ENCODE assay signal across 19 mouse cellular contexts in the genomic region with DNA sequence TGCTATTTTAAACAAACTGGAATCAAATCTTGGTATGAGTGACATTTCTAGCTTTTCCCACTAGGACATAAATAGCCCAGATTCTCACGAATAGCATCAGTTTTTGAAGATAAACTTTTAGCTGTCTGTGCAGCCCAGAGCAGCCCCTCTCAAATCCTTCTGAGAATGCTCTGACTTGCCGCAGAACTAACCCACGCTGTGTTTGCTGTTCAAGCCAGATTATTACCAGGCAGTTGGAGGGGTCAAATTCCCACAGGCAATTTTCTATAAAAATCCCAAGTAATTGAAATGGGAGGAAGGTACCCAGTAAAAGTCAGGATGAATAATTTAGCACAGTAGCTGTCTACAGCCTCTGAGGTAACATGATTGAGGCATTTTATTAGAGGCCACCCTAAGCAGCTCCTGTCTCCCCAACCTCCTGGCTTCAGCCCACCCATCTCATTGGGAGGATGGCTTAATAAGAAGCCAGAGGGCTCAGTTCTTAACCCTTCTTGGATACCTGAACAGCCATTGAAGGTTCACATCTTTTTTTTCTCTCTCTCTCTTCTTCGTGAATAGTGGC.
DNase-seq lines count a peak whose midpoint lies in the region; ATAC-seq lines count a peak whose summit lies in the region.
"Had no signal": no experiment of that assay in that cellular context is flagged by ENCODE, and none has a peak within 500 bp of the region (broad histone marks: within the 10 kb centered on the region; RNA-seq: fewer than 3 reads in every experiment).

No protein-coding gene starts in this region.

- DNase-seq in frontal cortex, postnatal 10 days (ENCODE audit: low spot score in 2 of 2): no peak
- DNase-seq in limb, embryonic 10.5 days (ENCODE audit: low spot score): no peak
- peak; percentile 33 for DNase-seq in embryonic facial prominence, embryonic 14.5 days (ENCODE audit: low spot score)
- no peak for DNase-seq in layer of hippocampus, adult 8-10 months (ENCODE audit: low spot score in 2 of 2)
- no peak for DNase-seq in embryo, embryonic 11 days
- DNase-seq: cerebellum, adult 11-12 months; cerebellum, postnatal 36 days; gastrocnemius, postnatal 25 days; kidney, adult 11 months; kidney, postnatal 25 days; layer of hippocampus, adult 9-11 months; liver; liver, postnatal 0 days; lung, postnatal 36 days had no signal

- H3K4me3 ChIP-seq in limb, embryonic 12.5 days (replicated peaks): no peak overlapping the region
- no peak overlapping the region for H3K4me3 ChIP-seq in limb, embryonic 10.5 days
- no peak overlapping the region for H3K4me3 ChIP-seq in embryonic facial prominence, embryonic 14.5 days (ENCODE audit: low read depth, low read length)
- no peak overlapping the region for H3K4me3 ChIP-seq in midbrain, embryonic 15.5 days
- H3K4me3 ChIP-seq: embryonic facial prominence, embryonic 12.5 days had no signal

- H3K9me3 ChIP-seq in limb, embryonic 12.5 days: no peaks in the 10 kb centered on the region
- H3K9me3 ChIP-seq in limb, embryonic 10.5 days (replicated peaks): no peaks in the 10 kb centered on the region
- no peaks in the 10 kb centered on the region for H3K9me3 ChIP-seq in embryonic facial prominence, embryonic 14.5 days (ENCODE audit: control insufficient read depth, low read length)
- H3K9me3 ChIP-seq in midbrain, embryonic 15.5 days: no peaks in the 10 kb centered on the region
- H3K9me3 ChIP-seq: embryonic facial prominence, embryonic 12.5 days had no signal

- no peaks in the 10 kb centered on the region for H3K36me3 ChIP-seq in limb, embryonic 12.5 days
- H3K36me3 ChIP-seq in limb, embryonic 10.5 days: no peaks in the 10 kb centered on the region
- H3K36me3 ChIP-seq in embryonic facial prominence, embryonic 14.5 days (ENCODE audit: control insufficient read depth, insufficient read depth, low read length): no peaks in the 10 kb centered on the region
- no peaks in the 10 kb centered on the region for H3K36me3 ChIP-seq in midbrain, embryonic 15.5 days (replicated peaks)
- H3K36me3 ChIP-seq: embryonic facial prominence, embryonic 12.5 days had no signal

- H3K27ac ChIP-seq in limb, embryonic 12.5 days: peak overlapping the region; percentile 72; the same call in 1 of the 2 replicates
- H3K27ac ChIP-seq in limb, embryonic 10.5 days: no peak overlapping the region
- no peak overlapping the region; the same call in 1 of the 2 replicates for H3K27ac ChIP-seq in embryonic facial prominence, embryonic 14.5 days (replicated peaks; ENCODE audit: low read depth, low read length)
- 0 out of 2 replicates have a peak overlapping the region, but pooled peaks have one; percentile 28 for H3K27ac ChIP-seq in midbrain, embryonic 15.5 days
- H3K27ac ChIP-seq: embryonic facial prominence, embryonic 12.5 days; stomach, postnatal 0 days had no signal

- peaks cover 21% of the 10 kb centered on the region for H3K4me1 ChIP-seq in limb, embryonic 12.5 days (replicated peaks)
- peaks cover 25% of the 10 kb centered on the region for H3K4me1 ChIP-seq in limb, embryonic 10.5 days
- H3K4me1 ChIP-seq in embryonic facial prominence, embryonic 14.5 days (ENCODE audit: control insufficient read depth, insufficient read depth, low read length): no peaks in the 10 kb centered on the region
- peaks cover 6% of the 10 kb centered on the region; the same call in 1 of the 2 replicates for H3K4me1 ChIP-seq in midbrain, embryonic 15.5 days
- H3K4me1 ChIP-seq: embryonic facial prominence, embryonic 12.5 days had no signal

- H3K4me2 ChIP-seq in limb, embryonic 12.5 days: no peak overlapping the region
- H3K4me2 ChIP-seq in embryonic facial prominence, embryonic 14.5 days (ENCODE audit: low read depth, low read length): no peak overlapping the region
- H3K4me2 ChIP-seq in midbrain, embryonic 15.5 days: no peak overlapping the region
- H3K4me2 ChIP-seq: embryonic facial prominence, embryonic 12.5 days had no signal

- ATAC-seq in frontal cortex, adult (ENCODE audit: low TSS enrichment): 0 out of 2 replicates have a peak, but pooled peaks have one; percentile 20
- ATAC-seq in limb, embryonic 12.5 days (ENCODE audit: insufficient number of reproducible peaks, insufficient read depth, low FRiP score, low TSS enrichment, low read depth): no peak
- ATAC-seq in embryonic facial prominence, embryonic 14.5 days (ENCODE audit: low read depth): no peak
- peak; percentile 86 for ATAC-seq in midbrain, embryonic 15.5 days (replicated peaks)
- ATAC-seq: liver, postnatal 0 days had no signal

- H3K9ac ChIP-seq in limb, embryonic 12.5 days (replicated peaks): no peak overlapping the region
- no peak overlapping the region for H3K9ac ChIP-seq in embryonic facial prominence, embryonic 14.5 days (ENCODE audit: low read depth, low read length)
- no peak overlapping the region for H3K9ac ChIP-seq in midbrain, embryonic 15.5 days
- H3K9ac ChIP-seq: embryonic facial prominence, embryonic 12.5 days; liver, postnatal 0 days had no signal

- no peaks in the 10 kb centered on the region for H3K27me3 ChIP-seq in limb, embryonic 12.5 days
- no peaks in the 10 kb centered on the region for H3K27me3 ChIP-seq in limb, embryonic 10.5 days (ENCODE audit: low read depth, poor library complexity, severe bottlenecking)
- no peaks in the 10 kb centered on the region for H3K27me3 ChIP-seq in embryonic facial prominence, embryonic 14.5 days (replicated peaks; ENCODE audit: control insufficient read depth, insufficient read depth, low read length)
- H3K27me3 ChIP-seq in midbrain, embryonic 15.5 days (replicated peaks): no peaks in the 10 kb centered on the region
- H3K27me3 ChIP-seq: embryonic facial prominence, embryonic 12.5 days had no signal

- WGBS in limb, embryonic 12.5 days: 35% methylated on average over 4 of the region's 4 CpGs
- WGBS in limb, embryonic 10.5 days: 70% methylated on average over 4 of the region's 4 CpGs
- WGBS in embryonic facial prominence, embryonic 14.5 days: 25% methylated on average over 4 of the region's 4 CpGs
- 31% methylated on average over 4 of the region's 4 CpGs for WGBS in midbrain, embryonic 15.5 days

Comparison
In these comparisons a context has a peak if more than half of its experiments do, and no peak if none do; other contexts are left out.
1. H3K27ac ChIP-seq: peak in limb, embryonic 12.5 days (single experiment) and midbrain, embryonic 15.5 days (single experiment); none in limb, embryonic 10.5 days (single experiment) and embryonic facial prominence, embryonic 14.5 days (single experiment).
2. ATAC-seq: peak in frontal cortex, adult (single experiment) and midbrain, embryonic 15.5 days (single experiment); none in limb, embryonic 12.5 days (single experiment) and embryonic facial prominence, embryonic 14.5 days (single experiment).